Mouse (Mus musculus) lung, postnatal 4 days (tissue): ENCODE measurements at regions not wholly inside any gene's neighbourhood (a gene's known extent, or its start where the extent isn't known, plus 50 kb on each side); places are given as distances from the start of the nearest gene placed in this dataset.

Experiments
- DNase-seq, 2 experiments: peaks; one replicate each; pipeline ENCODE4 v3.0.0; 2021

- DNase-seq: no peak
Observed at GRCm38 (mm10) chr1:184456727-184457126, 275.7 kb downstream of the Hlx start.

GRCm38 (mm10) chr1:184454381-184454780 lies 278.0 kb downstream of the Hlx start:
- no peak for DNase-seq

- no peak for DNase-seq
Observed at GRCm38 (mm10) chr1:184453673-184454072, 278.7 kb downstream of the Hlx start.

GRCm38 (mm10) chr1:184453061-184453460 lies 279.4 kb downstream of the Hlx start:
- DNase-seq: no peak

GRCm38 (mm10) chr1:184451686-184452085 lies 280.7 kb downstream of the Hlx start:
- no peak for DNase-seq

- peak; percentile 62 to 78 for DNase-seq
Observed at GRCm38 (mm10) chr1:184449007-184449406, 283.4 kb downstream of the Hlx start.

- peak; percentile 76 to 86 for DNase-seq
Observed at GRCm38 (mm10) chr1:184447911-184448310, 284.5 kb downstream of the Hlx start.

GRCm38 (mm10) chr1:184447161-184447667 lies 285.2 kb downstream of the Hlx start:
- no peak for DNase-seq

- DNase-seq: peak in 1 of 2 experiments; percentile 33
Observed at GRCm38 (mm10) chr1:184444189-184444588, 288.2 kb downstream of the Hlx start.

- no peak for DNase-seq
Observed at GRCm38 (mm10) chr1:184442701-184443100, 289.7 kb downstream of the Hlx start.

- DNase-seq: peak in 1 of 2 experiments; percentile 28
Observed at GRCm38 (mm10) chr1:184441005-184441557, 291.3 kb downstream of the Hlx start.

- no peak for DNase-seq
Observed at GRCm38 (mm10) chr1:184439506-184439905, 292.9 kb downstream of the Hlx start.

GRCm38 (mm10) chr1:184436387-184436786 lies 296.0 kb downstream of the Hlx start:
- no peak for DNase-seq

GRCm38 (mm10) chr1:184428612-184429011 lies 303.8 kb downstream of the Hlx start:
- DNase-seq: no peak

- peak in 1 of 2 experiments; percentile 40 for DNase-seq
Observed at GRCm38 (mm10) chr1:184428035-184428434, 304.4 kb downstream of the Hlx start.

GRCm38 (mm10) chr1:184425694-184426093 lies 306.7 kb downstream of the Hlx start:
- DNase-seq: no peak

- DNase-seq: no peak
Observed at GRCm38 (mm10) chr1:184424035-184424434, 308.4 kb downstream of the Hlx start.

- no peak for DNase-seq
Observed at GRCm38 (mm10) chr1:184412596-184412995, 319.8 kb downstream of the Hlx start.

- DNase-seq: no peak
Observed at GRCm38 (mm10) chr1:184411066-184411465, 321.4 kb downstream of the Hlx start.

GRCm38 (mm10) chr1:184409986-184410385 lies 322.4 kb downstream of the Hlx start:
- no peak for DNase-seq

GRCm38 (mm10) chr1:184402985-184403384 lies 329.4 kb downstream of the Hlx start:
- DNase-seq: no peak

GRCm38 (mm10) chr1:184395215-184395614 lies 337.2 kb downstream of the Hlx start:
- peak; percentile 54 to 72 for DNase-seq

GRCm38 (mm10) chr1:184394559-184395194 lies 337.7 kb downstream of the Hlx start:
- no peak for DNase-seq

- DNase-seq: no peak
Observed at GRCm38 (mm10) chr1:184384088-184384823, 348.2 kb downstream of the Hlx start.
